31 mouse cellular contexts compared by ENCODE assay signal in the genomic region with DNA sequence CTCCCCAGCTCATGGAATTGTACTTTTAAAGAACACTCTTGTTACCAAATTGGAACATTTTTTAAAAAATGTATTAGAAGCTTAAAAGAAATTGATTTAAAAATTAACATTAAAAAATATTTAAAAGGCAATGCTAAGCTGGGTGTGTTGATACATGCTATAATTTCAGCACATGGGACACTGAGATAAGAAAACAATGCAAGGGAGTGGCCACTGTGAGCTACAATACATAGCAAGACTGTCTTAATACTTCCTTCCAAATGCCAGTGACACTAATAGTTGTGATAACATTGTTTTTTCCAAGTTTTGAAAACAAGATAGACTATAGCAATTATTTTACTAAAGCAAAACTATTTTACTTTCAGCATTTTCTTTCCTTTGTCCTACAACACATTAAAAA. TPM values are rescaled to one million over a fixed set of nuclear protein-coding genes. Genes with fewer than 3 reads are reported as not detected.
DNase-seq lines count a peak whose midpoint lies in the region; ATAC-seq lines count a peak whose summit lies in the region.
"Had no signal": no experiment of that assay in that cellular context is flagged by ENCODE, and none has a peak within 500 bp of the region (broad histone marks: within the 10 kb centered on the region; RNA-seq: fewer than 3 reads in every experiment).

No protein-coding gene starts in this region.

- no peak overlapping the region for H3K4me3 ChIP-seq in liver, embryonic 12.5 days
- H3K4me3 ChIP-seq: embryonic facial prominence, embryonic 10.5 days; embryonic facial prominence, embryonic 13.5 days; erythroblast, embryonic 14.5 days; forebrain, embryonic 12.5 days; forebrain, embryonic 15.5 days; heart, embryonic 12.5 days; heart, embryonic 15.5 days; hindbrain, embryonic 10.5 days had no signal

- ATAC-seq in liver, embryonic 12.5 days: peak; percentile 67; the same call in 1 of the 2 replicates
- ATAC-seq in common myeloid progenitor, adult 5-6 weeks (replicated peaks; ENCODE audit: low read depth, poor library complexity, severe bottlenecking): peak; percentile 47; the same call in 1 of the 2 replicates
- peak; percentile 83 for ATAC-seq in megakaryocyte progenitor cell, adult 5-6 weeks (replicated peaks; ENCODE audit: poor library complexity)
- no peak for ATAC-seq in monocyte, adult 5-6 weeks (replicated peaks; ENCODE audit: insufficient number of reproducible peaks, low FRiP score, low TSS enrichment, poor library complexity, severe bottlenecking)
- ATAC-seq: activated CD4-positive, CD25-positive, alpha-beta regulatory T cell, adult 4 months; forebrain, embryonic 15.5 days; hindbrain, postnatal 0 days; inflammation-experienced regulatory T-cells, adult 6 months had no signal

- H3K27me3 ChIP-seq in liver, embryonic 12.5 days (replicated peaks): no peaks in the 10 kb centered on the region
- H3K27me3 ChIP-seq: CH12.LX; embryonic facial prominence, embryonic 13.5 days; forebrain, embryonic 12.5 days; forebrain, embryonic 15.5 days; heart, embryonic 12.5 days; heart, embryonic 15.5 days had no signal

- peaks cover 10% of the 10 kb centered on the region for H3K4me1 ChIP-seq in liver, embryonic 12.5 days
- H3K4me1 ChIP-seq: embryonic facial prominence, embryonic 10.5 days; embryonic facial prominence, embryonic 13.5 days; forebrain, embryonic 12.5 days; heart, embryonic 12.5 days; heart, embryonic 15.5 days; hindbrain, embryonic 10.5 days had no signal

- no peak overlapping the region for H3K27ac ChIP-seq in liver, embryonic 12.5 days
- H3K27ac ChIP-seq: embryonic facial prominence, embryonic 10.5 days; embryonic facial prominence, embryonic 13.5 days; forebrain, embryonic 12.5 days; forebrain, embryonic 15.5 days; heart, embryonic 15.5 days; hindbrain, embryonic 10.5 days; hindbrain, embryonic 14.5 days; hindbrain, postnatal 0 days had no signal

- H3K9ac ChIP-seq in liver, embryonic 12.5 days: no peak overlapping the region
- H3K9ac ChIP-seq: embryonic facial prominence, embryonic 13.5 days; forebrain, embryonic 12.5 days; forebrain, embryonic 15.5 days; heart, embryonic 12.5 days; heart, embryonic 15.5 days; hindbrain, embryonic 14.5 days had no signal

- no peak for DNase-seq in liver
- DNase-seq in cerebellum, postnatal 10 days: no peak
- DNase-seq in c-Kit-positive CD71-positive TER-119-positive erythroid progenitor cells, embryonic 14.5 days (ENCODE audit: low spot score): no peak
- DNase-seq: adrenal gland, adult 8-10 months; adrenal gland, postnatal 36 days; B cell, adult 2 months; cerebellum, adult 18-20 months; cerebellum, adult 9-10 months; cerebellum, postnatal 25 days; embryo, embryonic 11 days; gastrocnemius, postnatal 25 days; heart, adult 18-20 months; heart, postnatal 10 days; heart, postnatal 36 days had no signal

- peaks cover 15% of the 10 kb centered on the region; the same call in 1 of the 2 replicates for H3K36me3 ChIP-seq in liver, embryonic 12.5 days
- H3K36me3 ChIP-seq: heart, embryonic 15.5 days had no signal

- no peak overlapping the region for H3K4me2 ChIP-seq in liver, embryonic 12.5 days
- H3K4me2 ChIP-seq: embryonic facial prominence, embryonic 13.5 days; forebrain, embryonic 12.5 days; forebrain, embryonic 15.5 days; heart, embryonic 12.5 days; heart, embryonic 15.5 days; hindbrain, embryonic 14.5 days had no signal

- H3K9me3 ChIP-seq in liver, embryonic 12.5 days (replicated peaks): no peaks in the 10 kb centered on the region
- H3K9me3 ChIP-seq: embryonic facial prominence, embryonic 10.5 days; embryonic facial prominence, embryonic 13.5 days; forebrain, embryonic 12.5 days; forebrain, embryonic 15.5 days; heart, embryonic 12.5 days; heart, embryonic 15.5 days; hindbrain, embryonic 10.5 days had no signal

RNA-seq across cellular contexts. Expression of a gene that starts 16.4 kb away (rescaled TPM):
- polyA plus RNA-seq in liver, embryonic 12.5 days (2016; fragmentation: Nextera tagmentation; extraction: Ambion mirVana): 17.3 and 18.7 TPM in 2 replicates
- 20.9 and 38.9 TPM in 2 replicates for total RNA-seq in common myeloid progenitor, adult 5-6 weeks (2017)
- 39.0 and 44.3 TPM in 2 replicates for total RNA-seq in megakaryocyte progenitor cell, adult 5-6 weeks (2015)
- 17.9 and 26.7 TPM in 2 replicates for total RNA-seq in megakaryocyte progenitor cell, adult 5-6 weeks (2017)
- 29.1 to 53.9 TPM (median 29.5 TPM) in 3 replicates for total RNA-seq in monocyte, adult 5-6 weeks (2017)

RNA-seq across cellular contexts. Expression of a gene that starts 17.0 kb away (rescaled TPM):
- 38.8 and 39.4 TPM in 2 replicates for polyA plus RNA-seq in liver, embryonic 12.5 days (2016; fragmentation: Nextera tagmentation; extraction: Ambion mirVana)
- 98.1 and 117 TPM in 2 replicates for total RNA-seq in common myeloid progenitor, adult 5-6 weeks (2017)
- 45.9 and 47.8 TPM in 2 replicates for total RNA-seq in megakaryocyte progenitor cell, adult 5-6 weeks (2015)
- 82.7 and 89.1 TPM in 2 replicates for total RNA-seq in megakaryocyte progenitor cell, adult 5-6 weeks (2017)
- 66.6 to 127 TPM (median 91.7 TPM) in 3 replicates for total RNA-seq in monocyte, adult 5-6 weeks (2017)
